Mouse (Mus musculus): ENCODE data around the gene E330021D16Rik.
"Not testable (repeated sequence)": the region's sequence is repeated elsewhere in the genome, so short reads cannot be mapped to it uniquely, and the experiment has no call there.

Gene E330021D16Rik

GRCm38 (mm10) chr6:136415133-136415775 is at the start of gene E330021D16Rik:
Gene E330021D16Rik, minus strand, starts transcription at chr6:136415569.
- no peak for DNase-seq (ENCODE audit: low spot score)

- DNase-seq (ENCODE audit: low spot score), result no peak
These were observed 49.7 kb upstream of the E330021D16Rik start for GRCm38 (mm10) chr6:136465021-136465420.

- DNase-seq (ENCODE audit: low spot score), result peak; percentile 26
These were observed 48.8 kb upstream of the E330021D16Rik start for GRCm38 (mm10) chr6:136464121-136464621.

DNA sequence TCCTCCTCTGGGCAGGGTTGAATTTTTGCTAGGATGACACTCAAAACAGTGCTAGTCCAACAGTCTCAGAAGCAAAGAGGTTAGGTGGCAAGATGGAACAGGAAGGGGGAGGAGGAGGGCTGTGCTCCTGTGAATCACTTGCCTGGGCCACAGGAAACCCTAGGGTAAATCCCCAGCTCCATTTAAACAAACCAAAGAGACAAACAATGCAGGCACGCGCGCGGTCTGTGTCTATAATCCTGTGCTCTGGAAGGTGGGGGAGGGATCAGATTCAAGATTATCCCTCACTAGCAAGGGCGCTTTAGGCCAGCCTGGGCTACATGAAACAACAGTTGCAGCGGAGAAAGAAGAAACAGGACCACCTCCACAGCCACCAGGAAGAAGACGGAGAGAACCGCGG is 48.1 kb upstream of the E330021D16Rik start:
- DNase-seq (ENCODE audit: low spot score), result no peak

DNA sequence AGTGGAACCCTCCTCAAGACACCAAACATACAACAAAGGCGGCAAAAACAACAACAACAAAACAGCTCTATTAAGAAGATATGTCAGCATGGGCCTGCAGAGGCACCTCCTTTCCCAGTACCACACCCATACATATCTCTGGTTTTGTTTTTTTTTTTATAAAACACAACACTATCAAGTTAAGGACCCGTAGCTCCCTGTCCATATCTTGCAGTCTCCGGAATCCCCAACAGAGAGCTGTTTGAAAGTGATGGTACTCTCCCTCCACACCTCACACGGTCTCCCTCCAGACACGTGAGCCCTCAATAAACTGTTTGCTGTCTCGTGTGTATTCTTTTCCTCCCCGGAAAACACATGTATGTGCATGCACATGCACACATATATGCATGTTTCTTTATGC is 43.8 kb upstream of the E330021D16Rik start:
- no peak for DNase-seq (ENCODE audit: low spot score)

DNA sequence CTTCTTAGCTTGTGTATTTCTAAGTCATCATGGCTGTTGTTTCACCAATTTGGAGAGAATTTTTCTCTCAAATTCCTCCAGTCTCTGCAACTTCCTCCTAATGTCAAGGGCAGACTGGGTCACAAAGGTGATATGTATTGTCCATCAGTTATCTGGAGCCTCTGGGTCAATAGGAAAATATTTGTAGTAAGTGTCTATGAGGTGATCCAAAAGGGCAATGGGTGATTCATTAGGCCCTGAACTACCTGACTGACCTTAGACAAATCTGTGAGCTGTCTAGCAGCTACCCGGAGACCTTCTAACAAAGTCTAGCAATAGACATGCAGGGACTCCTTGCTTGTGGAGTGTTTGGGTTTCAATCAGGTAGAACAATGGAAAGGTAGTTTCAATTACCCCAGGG is 40.9 kb upstream of the E330021D16Rik start:
- DNase-seq (ENCODE audit: low spot score), result no peak

- peak; percentile 35 for DNase-seq (ENCODE audit: low spot score)
These were observed 40.3 kb upstream of the E330021D16Rik start for GRCm38 (mm10) chr6:136455696-136456095.

DNA sequence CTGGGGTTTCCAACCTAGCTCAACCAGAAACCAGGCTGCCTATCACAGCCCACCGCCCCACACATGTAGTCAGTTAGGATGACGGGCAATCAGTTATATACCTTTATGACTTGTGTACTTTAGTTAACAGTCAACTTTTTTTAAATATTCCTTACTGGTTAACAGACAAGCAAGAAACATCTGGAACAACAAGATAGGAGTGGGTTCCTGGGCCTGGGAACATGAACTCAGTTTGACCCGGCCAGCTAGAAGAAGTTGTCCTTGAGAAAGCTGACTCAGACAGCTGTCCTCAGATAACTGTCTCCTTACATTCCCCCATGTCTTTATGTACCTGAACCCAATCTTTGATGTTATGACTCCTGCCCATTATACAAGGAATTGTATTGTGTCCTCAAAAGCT is 37.3 kb upstream of the E330021D16Rik start:
- DNase-seq (ENCODE audit: low spot score), result no peak

DNA sequence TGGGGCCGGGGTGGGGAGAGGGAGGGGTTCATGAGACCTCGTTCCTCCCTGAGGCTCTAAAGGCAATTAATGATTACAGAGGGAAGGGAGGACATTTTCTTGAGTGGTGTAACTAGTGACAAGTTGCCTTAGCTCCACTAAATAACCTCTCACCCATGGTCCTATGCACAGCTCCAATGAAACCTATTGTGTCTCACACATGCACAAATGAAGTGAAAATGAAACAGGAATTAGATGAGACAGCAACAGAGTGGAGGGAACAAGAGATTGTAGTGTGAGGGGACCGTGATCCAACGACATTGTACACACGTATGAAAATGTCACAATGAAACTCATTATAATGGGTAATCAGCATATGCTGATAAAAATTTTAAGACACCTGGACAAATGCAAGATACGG is 35.5 kb upstream of the E330021D16Rik start:
- DNase-seq (ENCODE audit: low spot score), result no peak

- no peak for DNase-seq (ENCODE audit: low spot score)
These were observed 34.6 kb upstream of the E330021D16Rik start for GRCm38 (mm10) chr6:136449930-136450329.

GRCm38 (mm10) chr6:136449270-136449692 is 33.9 kb upstream of the E330021D16Rik start:
- DNase-seq (ENCODE audit: low spot score), result no peak

DNA sequence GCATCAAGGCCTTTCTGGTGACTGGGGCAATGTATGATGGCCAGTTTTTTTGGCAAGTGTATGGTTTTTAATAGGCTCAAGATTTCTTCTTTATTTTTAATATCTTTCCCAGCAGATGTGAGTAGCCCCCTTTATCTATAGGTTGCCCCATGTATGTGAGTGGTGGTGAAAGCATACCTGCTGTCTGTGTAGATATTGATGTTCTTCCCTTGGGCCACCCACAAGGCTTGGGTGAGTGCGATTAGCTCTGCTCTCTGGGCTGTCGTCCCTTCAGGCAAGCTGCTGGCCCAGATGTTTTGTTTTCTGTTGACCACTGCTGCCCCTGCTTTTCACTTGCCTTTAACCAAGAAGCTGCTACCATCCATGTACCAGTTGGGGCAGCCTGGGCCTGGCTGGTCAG is 23.8 kb upstream of the E330021D16Rik start:
- not testable (repeated sequence) for DNase-seq (ENCODE audit: low spot score)

DNA sequence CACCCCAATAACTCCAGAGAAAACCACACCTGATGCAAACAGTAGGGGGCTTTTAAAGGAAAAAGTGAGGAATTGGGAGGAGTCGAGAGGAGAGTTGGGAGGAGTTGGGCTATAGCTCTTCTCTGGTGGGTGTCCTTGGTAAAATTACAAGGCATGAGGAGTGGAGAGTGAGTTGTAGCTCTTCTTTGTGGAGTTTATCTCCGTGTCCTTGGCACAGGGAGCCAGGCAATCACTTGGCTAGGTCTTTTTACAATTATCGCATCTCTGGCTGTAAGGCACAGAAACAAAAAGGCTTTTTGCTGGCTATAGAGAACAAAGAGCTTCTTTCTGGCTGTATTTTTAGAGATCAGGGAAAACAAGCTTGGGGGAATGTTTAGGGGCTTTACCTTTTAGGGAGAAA is 20.8 kb upstream of the E330021D16Rik start:
- not testable (repeated sequence) for DNase-seq (ENCODE audit: low spot score)

DNA sequence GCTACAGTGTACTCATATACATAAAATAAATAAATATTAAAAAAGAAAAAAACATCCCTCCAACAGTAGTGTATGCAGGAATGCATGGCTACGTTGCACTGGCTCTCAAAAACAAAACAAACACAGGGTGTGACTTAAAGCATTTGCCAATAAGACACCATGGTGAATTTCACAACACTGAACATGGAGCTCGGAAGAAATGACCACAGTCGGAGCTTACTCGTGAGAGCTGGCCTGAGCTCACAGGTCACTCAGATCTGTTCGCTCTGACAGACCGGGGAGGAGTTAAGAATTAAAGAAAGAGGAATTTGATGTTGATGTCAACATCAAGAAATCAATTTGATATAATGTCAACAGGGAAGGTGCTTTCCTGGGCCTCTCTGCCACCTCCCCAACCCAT is 18.2 kb upstream of the E330021D16Rik start:
- DNase-seq (ENCODE audit: low spot score), result no peak

GRCm38 (mm10) chr6:136431896-136432248 is 16.5 kb upstream of the E330021D16Rik start:
- DNase-seq (ENCODE audit: low spot score), result no peak

GRCm38 (mm10) chr6:136431169-136431895 is 16.0 kb upstream of the E330021D16Rik start:
- no peak for DNase-seq (ENCODE audit: low spot score)

DNA sequence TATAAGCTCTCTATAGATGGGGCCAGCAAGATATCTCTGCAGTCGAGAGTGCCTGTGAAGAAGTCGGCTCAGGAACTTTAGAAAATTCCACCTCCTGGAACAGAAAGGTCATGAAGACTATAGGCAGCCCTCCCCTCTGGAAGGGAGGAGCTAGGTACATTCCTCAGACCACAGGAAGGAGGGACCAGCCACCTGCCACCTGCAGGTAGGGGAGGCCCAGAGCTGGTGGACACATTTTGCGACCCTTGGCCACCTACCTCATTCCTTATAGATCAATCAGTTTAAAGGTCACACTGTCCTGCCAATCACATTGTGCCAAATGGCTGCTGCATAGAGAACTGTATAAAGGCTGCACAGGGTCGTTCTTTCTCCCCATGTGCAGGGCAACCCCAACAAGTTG is 14.1 kb upstream of the E330021D16Rik start:
- no peak for DNase-seq (ENCODE audit: low spot score)

GRCm38 (mm10) chr6:136428412-136428811 is 13.0 kb upstream of the E330021D16Rik start:
- DNase-seq (ENCODE audit: low spot score), result no peak

DNA sequence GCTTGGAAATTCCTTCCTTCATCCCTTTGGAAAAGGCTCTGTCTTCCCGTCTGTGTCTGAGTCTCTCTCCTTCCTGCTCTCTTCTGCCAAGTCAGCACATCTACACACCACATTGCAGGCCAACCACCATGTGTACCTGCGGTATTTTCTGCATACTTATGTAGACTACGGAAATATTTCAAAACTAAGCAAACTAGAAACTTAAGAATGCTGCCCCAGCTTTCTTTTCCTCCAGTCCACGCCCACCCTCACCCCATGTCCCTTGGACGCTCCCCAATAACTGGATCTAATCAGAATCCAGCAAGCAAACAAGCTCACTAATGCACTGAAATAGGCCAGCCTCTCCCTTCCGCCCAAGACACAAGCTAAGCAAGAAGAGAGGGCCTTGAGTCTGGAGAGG is 11.9 kb upstream of the E330021D16Rik start:
- no peak for DNase-seq (ENCODE audit: low spot score)

DNA sequence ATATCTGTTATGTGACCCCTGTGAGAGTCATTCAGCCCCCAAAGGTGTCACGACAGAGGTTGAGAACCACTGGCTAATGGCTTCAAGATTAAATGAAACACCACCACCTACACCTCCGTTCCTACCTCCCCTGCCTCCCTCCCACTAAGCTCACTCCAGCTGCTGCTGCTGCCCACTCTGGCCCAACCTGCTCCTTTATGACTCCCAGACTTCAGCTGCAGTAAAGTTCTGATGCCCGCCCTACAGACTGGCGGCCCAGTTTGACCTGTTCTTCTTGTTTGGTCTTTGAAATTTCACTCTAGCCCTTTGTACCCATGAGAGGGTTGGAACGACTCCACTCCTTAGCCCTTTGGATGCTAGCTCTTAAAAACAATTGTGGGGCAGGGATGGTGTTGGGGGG is 10.6 kb upstream of the E330021D16Rik start:
- no peak for DNase-seq (ENCODE audit: low spot score)

DNA sequence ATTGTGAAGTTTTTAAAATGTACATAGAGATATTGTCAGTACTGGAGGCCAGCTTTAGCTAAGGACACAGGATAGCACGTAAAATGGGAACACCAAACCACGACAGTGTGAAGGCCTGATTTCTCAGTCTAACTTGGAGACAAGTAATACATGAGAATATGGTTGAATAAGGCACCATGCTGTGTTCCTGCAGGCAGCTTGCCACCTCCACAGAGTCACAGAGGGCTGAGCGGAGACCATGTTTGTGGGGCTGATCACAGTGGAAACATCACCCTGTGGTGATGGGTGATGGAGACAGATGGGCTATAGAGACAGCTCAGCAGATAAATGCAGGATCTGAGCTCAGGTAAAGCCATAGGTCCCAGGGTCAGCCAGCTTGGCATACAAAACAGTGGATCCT is 8.8 kb upstream of the E330021D16Rik start:
- no peak for DNase-seq (ENCODE audit: low spot score)

- no peak for DNase-seq (ENCODE audit: low spot score)
These were observed 7.8 kb upstream of the E330021D16Rik start for GRCm38 (mm10) chr6:136423201-136423600.

DNA sequence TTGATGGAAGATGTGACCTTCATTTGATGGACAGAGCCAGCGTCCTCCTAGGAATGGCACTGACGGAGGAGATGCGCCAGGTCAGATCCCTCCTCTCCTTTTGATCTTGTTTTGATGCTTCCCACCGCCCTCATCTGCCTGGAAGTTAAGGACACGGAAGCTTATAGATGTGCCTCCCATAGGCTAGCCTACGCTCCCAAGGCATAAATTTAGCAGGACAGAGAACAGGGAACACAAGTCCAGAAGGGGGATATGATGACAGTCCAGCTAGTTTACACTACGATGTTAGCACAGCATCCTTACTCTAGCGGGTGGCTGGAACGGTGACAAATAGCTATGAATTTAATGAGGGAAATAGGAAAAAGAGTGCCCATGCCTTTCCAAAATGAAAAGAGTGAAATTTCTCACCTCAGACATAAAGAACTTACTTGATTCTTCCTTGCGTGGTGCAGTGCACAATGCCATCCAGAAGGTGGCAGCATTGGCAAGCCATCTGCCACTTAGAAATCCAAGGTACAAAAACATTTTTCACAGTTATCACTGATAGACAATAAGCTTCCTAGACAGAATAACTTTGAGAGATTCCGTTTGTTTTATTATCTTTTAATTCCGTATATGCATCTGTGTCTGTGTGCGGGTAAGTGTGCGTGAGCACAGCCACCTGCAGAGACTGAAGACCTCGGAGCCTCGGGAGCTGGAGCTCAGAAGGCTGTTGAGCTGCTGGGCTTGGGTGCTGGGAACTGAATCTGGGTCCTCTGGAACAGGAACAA is 6.9 kb upstream of the E330021D16Rik start:
- peak; percentile 76 for DNase-seq (ENCODE audit: low spot score)
